16 mouse cellular contexts compared by ENCODE assay signal in genomic region chr17:80789706-80790105, GRCm38 (mm10).
A peak's percentile ranks its signal among the peaks of the same experiment; 100 is the strongest.
DNase-seq lines count a peak whose midpoint lies in the region; ATAC-seq and TF ChIP-seq lines count a peak whose summit lies in the region.
"Had no signal": no experiment of that assay in that cellular context is flagged by ENCODE, and none has a peak within 500 bp of the region (broad histone marks: within the 10 kb centered on the region; RNA-seq: fewer than 3 reads in every experiment).

No protein-coding gene starts in this region.

- no peak for ATAC-seq in heart, postnatal 0 days (ENCODE audit: insufficient read depth, low read depth)
- peak; percentile 69 for ATAC-seq in inflammation-experienced regulatory T-cells, adult 6 months
- no peak for ATAC-seq in hindbrain, embryonic 13.5 days (ENCODE audit: low FRiP score)
- ATAC-seq: forebrain, embryonic 13.5 days; hindbrain, postnatal 0 days; liver, embryonic 12.5 days had no signal

- no peaks in the 10 kb centered on the region for H3K27me3 ChIP-seq in heart, postnatal 0 days (ENCODE audit: control insufficient read depth, insufficient read depth, low read length)
- no peaks in the 10 kb centered on the region for H3K27me3 ChIP-seq in heart, embryonic 10.5 days (ENCODE audit: insufficient read depth, poor library complexity, severe bottlenecking)
- no peaks in the 10 kb centered on the region for H3K27me3 ChIP-seq in hindbrain, embryonic 13.5 days
- H3K27me3 ChIP-seq: forebrain, embryonic 13.5 days; liver, embryonic 12.5 days had no signal

- H3K27ac ChIP-seq in heart, postnatal 0 days (ENCODE audit: low read depth) = peak overlapping the region; percentile 28; the same call in 1 of the 2 replicates
- no peak overlapping the region for H3K27ac ChIP-seq in heart, embryonic 10.5 days
- H3K27ac ChIP-seq in hindbrain, embryonic 13.5 days = no peak overlapping the region
- H3K27ac ChIP-seq: forebrain, embryonic 13.5 days; hindbrain, postnatal 0 days; layer of hippocampus, adult 2 months; limb, embryonic 10.5 days; liver, embryonic 12.5 days had no signal

- no peaks in the 10 kb centered on the region for H3K36me3 ChIP-seq in heart, postnatal 0 days (replicated peaks; ENCODE audit: control insufficient read depth, insufficient read depth, low read length)
- no peaks in the 10 kb centered on the region for H3K36me3 ChIP-seq in heart, embryonic 10.5 days
- H3K36me3 ChIP-seq in hindbrain, embryonic 13.5 days = no peaks in the 10 kb centered on the region
- H3K36me3 ChIP-seq: limb, embryonic 10.5 days; liver, embryonic 12.5 days had no signal

- no peaks in the 10 kb centered on the region for H3K9me3 ChIP-seq in heart, postnatal 0 days (replicated peaks; ENCODE audit: control insufficient read depth, low read length)
- no peaks in the 10 kb centered on the region for H3K9me3 ChIP-seq in heart, embryonic 10.5 days
- no peaks in the 10 kb centered on the region; the same call in 1 of the 2 replicates for H3K9me3 ChIP-seq in hindbrain, embryonic 13.5 days
- H3K9me3 ChIP-seq: forebrain, embryonic 13.5 days; limb, embryonic 10.5 days; liver, embryonic 12.5 days had no signal

- 77% methylated on average over 12 of the region's 12 CpGs for WGBS in heart, postnatal 0 days
- 79% methylated on average over 12 of the region's 12 CpGs for WGBS in heart, embryonic 10.5 days
- 63% methylated on average over 12 of the region's 12 CpGs for WGBS in hindbrain, embryonic 13.5 days

- no peak overlapping the region for H3K4me2 ChIP-seq in heart, postnatal 0 days (ENCODE audit: low read depth, low read length)
- H3K4me2 ChIP-seq in hindbrain, embryonic 13.5 days = no peak overlapping the region
- H3K4me2 ChIP-seq: forebrain, embryonic 13.5 days; liver, embryonic 12.5 days; midbrain, embryonic 11.5 days had no signal

- no peak for TF ChIP-seq CTCF in heart, postnatal 0 days (IDR thresholded peaks at IDR 0.05; ENCODE audit: low read depth)

- TF ChIP-seq EP300 in heart, postnatal 0 days (IDR thresholded peaks at IDR 0.05; ENCODE audit: low read depth) = no peak

- peaks cover 35% of the 10 kb centered on the region for H3K4me1 ChIP-seq in heart, postnatal 0 days (ENCODE audit: control insufficient read depth, insufficient read depth)
- H3K4me1 ChIP-seq in heart, embryonic 10.5 days = peaks cover 3% of the 10 kb centered on the region; the same call in 1 of the 2 replicates
- H3K4me1 ChIP-seq in hindbrain, embryonic 13.5 days (replicated peaks) = no peaks in the 10 kb centered on the region
- H3K4me1 ChIP-seq: forebrain, embryonic 13.5 days had no signal

- H3K9ac ChIP-seq in heart, postnatal 0 days (replicated peaks; ENCODE audit: low read depth, low read length) = no peak overlapping the region
- no peak overlapping the region for H3K9ac ChIP-seq in hindbrain, embryonic 13.5 days
- H3K9ac ChIP-seq: forebrain, embryonic 13.5 days; liver, embryonic 12.5 days had no signal

- no peak overlapping the region for H3K4me3 ChIP-seq in heart, postnatal 0 days (ENCODE audit: low read depth, low read length)
- H3K4me3 ChIP-seq in heart, embryonic 10.5 days = no peak overlapping the region
- no peak overlapping the region for H3K4me3 ChIP-seq in hindbrain, embryonic 13.5 days
- H3K4me3 ChIP-seq: forebrain, embryonic 13.5 days; layer of hippocampus, adult 2 months; limb, embryonic 10.5 days; liver, embryonic 12.5 days had no signal

- no peak for DNase-seq in heart, postnatal 0 days (ENCODE audit: low spot score)
- DNase-seq in heart, embryonic 10.5 days (ENCODE audit: low spot score) = no peak
- peak; percentile 22 for DNase-seq in CD4-positive, CD25-positive, alpha-beta regulatory T cell, adult 2 months (ENCODE audit: low read depth, low spot score)
- peak; percentile 37 for DNase-seq in adipocyte (ENCODE audit: low spot score)
- no peak for DNase-seq in embryo, embryonic 10.5 days (ENCODE audit: low spot score)
- DNase-seq: cerebellum, adult 2 months; embryo, embryonic 11 days; right cerebral cortex, postnatal 14 days had no signal

Comparison
In these comparisons a context has a peak if more than half of its experiments do, and no peak if none do; other contexts are left out.
1. DNase-seq: peak in CD4-positive, CD25-positive, alpha-beta regulatory T cell, adult 2 months (single experiment) and adipocyte (single experiment); none in heart, postnatal 0 days (single experiment), heart, embryonic 10.5 days (single experiment) and embryo, embryonic 10.5 days (single experiment).